Mouse (Mus musculus) G1E (cell line): ENCODE results near the gene Fgfr2.

Experiments
- CTCF ChIP-seq: IDR thresholded peaks from 2 replicates; pipeline ENCODE4 v1.5.1; 2012; ENCODE audit warnings: low read depth, low read length, inconsistent platforms, mixed read lengths
- GATA2 ChIP-seq: IDR thresholded peaks from 2 replicates; pipeline ENCODE4 v1.6.1; 2012; ENCODE audit warnings: low read depth, low read length, inconsistent platforms, borderline replicate concordance
- POLR2AphosphoS5 ChIP-seq: IDR thresholded peaks from 2 replicates; pipeline ENCODE4 v1.6.1; 2012; ENCODE audit warnings: low read depth, low read length, inconsistent platforms; ENCODE audit not compliant: insufficient replicate concordance
- TAL1 ChIP-seq: conservative IDR thresholded peaks from 2 replicates; pipeline ENCODE4 v1.6.1; 2012; ENCODE audit warnings: low read depth, low read length, inconsistent platforms, mixed read lengths

GRCm38 (mm10) chr7:131608049-131608448, 1515.1 kb downstream of the Fgfr2 start:
- no peak for TF ChIP-seq TAL1
- no peak for TF ChIP-seq CTCF
- no peak for TF ChIP-seq GATA2
- TF ChIP-seq POLR2AphosphoS5 = no peak
